Mouse (Mus musculus): ENCODE results near the gene Rai1. TPM values are rescaled to one million over a fixed set of nuclear protein-coding genes. Genes with fewer than 3 reads are reported as not detected.
A peak's percentile ranks its signal among the peaks of the same experiment; 100 is the strongest.

Rai1 gene
- total and polyA plus RNA-seq, 2 experiments from 2014 or later = 21.2 to 60.7 TPM

DNA sequence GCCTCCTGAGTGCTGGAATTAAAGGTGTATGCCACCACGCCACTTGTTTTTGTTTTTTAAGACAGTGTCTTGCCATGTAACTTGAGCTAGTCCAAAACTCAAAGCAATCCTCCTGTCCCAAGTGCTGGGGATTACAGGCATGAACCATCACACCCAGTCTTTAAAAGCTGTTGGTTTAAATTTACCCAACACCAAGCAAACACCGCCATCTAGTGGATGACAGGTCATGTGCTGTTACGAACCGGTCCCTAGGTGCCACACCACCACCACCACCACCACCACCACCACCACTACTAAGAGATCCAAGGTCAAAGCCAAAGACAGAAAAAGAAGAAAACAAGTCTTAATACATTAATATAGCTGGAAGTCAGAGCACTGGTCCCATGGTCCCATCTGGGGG, 28.0 kb upstream of the Rai1 start:
- Histone ChIP-seq H3K27ac (ENCODE audit: low read depth, low read length) (no peak overlapping the region), H3K36me3 (ENCODE audit: insufficient read depth) (no peaks in the 10 kb centered on the region), H3K4me3 (ENCODE audit: low read depth, low read length) (no peak overlapping the region), H3K4me2 (ENCODE audit: low read depth) (no peak overlapping the region), H3K27me3 (ENCODE audit: insufficient read depth, low read length) (no peaks in the 10 kb centered on the region), H3K9me3 (ENCODE audit: low read length) (no peaks in the 10 kb centered on the region), H3K4me1 (ENCODE audit: insufficient read depth) (no peaks in the 10 kb centered on the region), H3K9ac (no peak overlapping the region)
- ATAC-seq (no peak), DNase-seq (peak; percentile 80)
- 16% methylated on average over 4 of the region's 4 CpGs for WGBS
- TF ChIP-seq CTCF (IDR thresholded peaks at IDR 0.05; ENCODE audit: low read depth) = peak; percentile 81

DNA sequence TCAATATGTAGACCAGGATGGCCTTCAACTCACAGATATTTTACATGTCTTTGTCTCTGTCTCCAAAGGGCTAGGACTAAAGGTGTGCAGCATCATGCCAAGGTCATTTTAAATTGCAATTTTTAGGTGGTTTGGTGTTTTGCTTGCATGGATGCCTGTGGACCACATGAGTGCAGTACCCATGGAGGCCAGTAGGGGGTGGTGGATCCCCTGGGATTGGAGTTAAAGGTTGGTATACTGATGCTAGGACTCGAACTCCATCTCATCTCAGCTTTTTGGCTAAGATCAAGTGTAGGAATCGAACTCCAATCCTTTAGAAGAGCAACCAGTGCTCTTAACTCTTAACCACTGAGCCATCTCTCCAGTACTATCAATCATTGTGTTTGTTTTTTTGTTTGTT, 20.2 kb upstream of the Rai1 start:
- no peak overlapping the region for H3K9ac ChIP-seq
- ATAC-seq (no peak), DNase-seq (no peak)
- TF ChIP-seq CTCF (IDR thresholded peaks at IDR 0.05; ENCODE audit: low read depth) = peak; percentile 68
- H3K9me3 ChIP-seq (ENCODE audit: low read length) = no peaks in the 10 kb centered on the region
- no peak overlapping the region for H3K4me2 ChIP-seq (ENCODE audit: low read depth)
- 38% methylated on average over 2 of the region's 2 CpGs for WGBS
- H3K27me3 ChIP-seq (ENCODE audit: insufficient read depth, low read length) = no peaks in the 10 kb centered on the region
- H3K36me3 ChIP-seq (ENCODE audit: insufficient read depth) = no peaks in the 10 kb centered on the region
- no peak overlapping the region for H3K4me3 ChIP-seq (ENCODE audit: low read depth, low read length)
- 0 out of 2 replicates have a peak, but pooled peaks cover 4% of the 10 kb centered on the region for H3K4me1 ChIP-seq (ENCODE audit: insufficient read depth)
- no peak overlapping the region for H3K27ac ChIP-seq (ENCODE audit: low read depth, low read length)

DNA sequence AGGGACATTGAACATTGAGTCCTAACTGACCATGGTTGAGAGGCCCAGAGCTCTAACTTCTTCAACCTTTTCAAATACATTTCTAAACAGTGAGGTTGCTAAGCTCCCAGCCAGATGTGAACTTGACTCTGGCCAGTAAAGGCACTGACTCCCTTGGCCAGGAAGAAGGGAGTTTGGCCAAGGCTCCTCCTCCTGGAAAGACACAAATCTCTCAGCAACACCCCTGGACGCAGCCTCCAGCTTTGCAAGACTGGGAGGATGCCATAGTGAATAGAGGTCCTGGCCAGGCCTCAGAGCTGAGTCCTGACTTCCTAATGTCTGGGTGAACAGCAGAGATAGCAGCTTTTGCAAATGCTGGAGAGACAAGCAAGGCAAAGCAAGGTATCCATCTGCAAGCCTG, 18.1 kb upstream of the Rai1 start:
- no peaks in the 10 kb centered on the region for H3K36me3 ChIP-seq (ENCODE audit: insufficient read depth)
- H3K4me3 ChIP-seq (ENCODE audit: low read depth, low read length) = no peak overlapping the region
- no peak overlapping the region for H3K9ac ChIP-seq
- 83% methylated on average over 1 of the region's 1 CpGs for WGBS
- DNase-seq = no peak
- H3K4me1 ChIP-seq (ENCODE audit: insufficient read depth) = 0 out of 2 replicates have a peak, but pooled peaks cover 4% of the 10 kb centered on the region
- no peaks in the 10 kb centered on the region for H3K9me3 ChIP-seq (ENCODE audit: low read length)
- H3K27ac ChIP-seq (ENCODE audit: low read depth, low read length) = no peak overlapping the region
- no peak for ATAC-seq
- H3K27me3 ChIP-seq (ENCODE audit: insufficient read depth, low read length) = no peaks in the 10 kb centered on the region
- no peak for TF ChIP-seq CTCF (IDR thresholded peaks at IDR 0.05; ENCODE audit: low read depth)
- no peak overlapping the region for H3K4me2 ChIP-seq (ENCODE audit: low read depth)

DNA sequence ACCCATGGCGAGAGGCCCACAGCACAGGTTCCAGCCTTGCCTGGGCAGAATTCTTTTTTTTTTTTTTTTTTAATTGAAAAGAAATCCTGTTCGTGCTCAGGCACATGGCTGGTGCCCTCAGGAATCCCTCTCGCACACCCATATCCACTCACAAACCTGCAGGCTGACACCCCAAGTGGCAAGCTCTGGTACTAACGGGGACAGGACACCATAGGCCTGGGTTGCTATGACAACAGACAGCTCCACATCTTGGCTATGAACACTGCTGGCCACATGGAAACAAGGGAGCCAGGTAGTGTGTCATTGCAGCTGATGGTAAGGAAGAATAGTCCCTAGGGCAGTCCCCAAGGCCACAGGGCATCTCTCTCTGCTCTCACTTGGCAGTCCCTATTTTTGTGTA, 15.9 kb upstream of the Rai1 start:
- peak; percentile 71 for TF ChIP-seq CTCF (IDR thresholded peaks at IDR 0.05; ENCODE audit: low read depth)
- H3K27me3 ChIP-seq (ENCODE audit: insufficient read depth, low read length) = no peaks in the 10 kb centered on the region
- no peak overlapping the region for H3K27ac ChIP-seq (ENCODE audit: low read depth, low read length)
- H3K4me2 ChIP-seq (ENCODE audit: low read depth) = no peak overlapping the region
- no peaks in the 10 kb centered on the region for H3K9me3 ChIP-seq (ENCODE audit: low read length)
- H3K4me3 ChIP-seq (ENCODE audit: low read depth, low read length) = no peak overlapping the region
- H3K9ac ChIP-seq = no peak overlapping the region
- 0 out of 2 replicates have a peak, but pooled peaks cover 4% of the 10 kb centered on the region for H3K4me1 ChIP-seq (ENCODE audit: insufficient read depth)
- no peaks in the 10 kb centered on the region for H3K36me3 ChIP-seq (ENCODE audit: insufficient read depth)
- ATAC-seq (peak; percentile 95), DNase-seq (peak; percentile 78)
- 15% methylated on average over 4 of the region's 4 CpGs for WGBS

DNA sequence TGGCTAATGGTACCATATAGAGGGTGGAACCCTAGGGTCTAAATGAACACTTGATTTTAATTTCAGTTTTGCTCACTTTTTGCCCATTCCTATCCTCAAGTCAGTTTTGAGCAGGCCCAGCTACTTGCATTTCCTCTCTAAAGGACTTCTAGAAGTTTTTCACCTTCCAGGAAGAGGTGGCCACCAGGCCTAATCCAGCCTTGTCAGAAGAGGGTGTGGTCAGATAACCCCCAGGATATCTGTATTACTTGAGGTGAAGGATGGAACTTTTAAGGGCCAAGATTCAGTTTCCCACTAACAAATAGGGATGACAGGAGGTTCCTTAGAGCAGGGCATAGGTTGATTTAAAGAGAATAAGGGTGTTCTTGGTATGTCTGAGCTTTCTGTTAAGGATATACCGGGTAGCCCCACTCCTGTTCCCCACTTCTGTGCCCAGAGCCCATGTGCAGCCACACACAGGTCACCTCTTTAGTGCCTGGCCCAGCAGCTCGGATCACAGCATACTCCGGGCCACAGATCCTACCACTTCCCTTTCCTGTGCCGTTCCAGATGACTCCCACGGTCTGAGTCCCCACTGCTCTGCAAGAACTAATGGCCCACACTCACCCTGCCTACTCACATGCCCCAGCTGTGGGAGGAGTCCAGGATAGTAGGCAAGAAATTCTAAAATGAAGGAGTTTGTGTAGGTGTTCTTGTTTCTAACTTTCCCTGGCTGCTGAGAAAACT, 14.0 kb upstream of the Rai1 start:
- Histone ChIP-seq H3K9me3 (ENCODE audit: low read length) (no peaks in the 10 kb centered on the region), H3K4me3 (ENCODE audit: low read depth, low read length) (no peak overlapping the region), H3K27me3 (ENCODE audit: insufficient read depth, low read length) (no peaks in the 10 kb centered on the region), H3K27ac (ENCODE audit: low read depth, low read length) (no peak overlapping the region), H3K36me3 (ENCODE audit: insufficient read depth) (no peaks in the 10 kb centered on the region), H3K9ac (no peak overlapping the region), H3K4me2 (ENCODE audit: low read depth) (no peak overlapping the region), H3K4me1 (ENCODE audit: insufficient read depth) (0 out of 2 replicates have a peak, but pooled peaks cover 4% of the 10 kb centered on the region)
- WGBS = 76% methylated on average over 5 of the region's 5 CpGs
- TF ChIP-seq CTCF (IDR thresholded peaks at IDR 0.05; ENCODE audit: low read depth) = no peak
- DNase-seq = no peak
- no peak for ATAC-seq

DNA sequence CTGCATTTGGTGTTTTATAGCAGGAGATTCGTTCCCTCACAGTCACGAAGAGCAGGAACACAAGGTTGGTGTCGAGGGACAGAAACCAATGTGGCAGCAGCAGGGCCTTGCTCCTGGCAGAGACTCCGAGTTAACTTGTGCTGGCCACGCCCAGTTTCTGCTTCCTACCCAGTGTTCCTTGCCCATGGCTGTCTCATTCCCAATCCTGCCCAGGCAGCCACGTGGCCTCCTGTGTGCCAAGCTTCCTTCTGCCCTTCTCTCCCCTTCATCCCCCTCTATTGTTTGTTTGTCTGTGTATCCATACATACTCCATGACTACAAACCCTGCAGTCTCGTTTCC, 13.4 kb upstream of the Rai1 start:
- no peak overlapping the region for H3K4me2 ChIP-seq (ENCODE audit: low read depth)
- H3K9ac ChIP-seq = no peak overlapping the region
- DNase-seq (no peak), ATAC-seq (no peak)
- H3K27ac ChIP-seq (ENCODE audit: low read depth, low read length) = no peak overlapping the region
- no peaks in the 10 kb centered on the region for H3K27me3 ChIP-seq (ENCODE audit: insufficient read depth, low read length)
- 66% methylated on average over 7 of the region's 7 CpGs for WGBS
- 0 out of 2 replicates have a peak, but pooled peaks cover 4% of the 10 kb centered on the region for H3K4me1 ChIP-seq (ENCODE audit: insufficient read depth)
- H3K9me3 ChIP-seq (ENCODE audit: low read length) = no peaks in the 10 kb centered on the region
- no peak for TF ChIP-seq CTCF (IDR thresholded peaks at IDR 0.05; ENCODE audit: low read depth)
- H3K36me3 ChIP-seq (ENCODE audit: insufficient read depth) = no peaks in the 10 kb centered on the region
- H3K4me3 ChIP-seq (ENCODE audit: low read depth, low read length) = no peak overlapping the region

DNA sequence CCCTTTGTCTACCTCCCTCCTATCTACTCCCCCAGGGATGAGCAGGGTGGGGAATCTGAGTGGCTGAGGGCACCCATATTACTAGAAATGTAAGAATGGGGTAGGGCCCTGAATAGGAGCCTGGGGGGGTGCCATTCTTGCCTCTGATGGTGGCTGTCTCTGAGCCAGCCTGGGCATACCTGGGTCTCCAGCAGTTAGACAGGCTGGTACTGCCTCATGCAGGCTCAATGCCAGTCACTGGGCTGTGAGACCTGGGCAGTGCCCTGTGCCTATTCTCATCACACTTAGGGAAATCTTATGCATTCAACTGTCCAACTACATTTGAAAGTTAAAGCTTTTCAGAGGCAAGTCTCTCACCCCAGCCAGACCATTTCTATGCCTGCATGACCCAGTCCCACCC, 11.6 kb upstream of the Rai1 start:
- Histone ChIP-seq H3K4me1 (ENCODE audit: insufficient read depth) (0 out of 2 replicates have a peak, but pooled peaks cover 4% of the 10 kb centered on the region), H3K9ac (no peak overlapping the region), H3K27ac (ENCODE audit: low read depth, low read length) (no peak overlapping the region), H3K36me3 (ENCODE audit: insufficient read depth) (no peaks in the 10 kb centered on the region), H3K27me3 (ENCODE audit: insufficient read depth, low read length) (no peaks in the 10 kb centered on the region), H3K4me3 (ENCODE audit: low read depth, low read length) (no peak overlapping the region), H3K4me2 (ENCODE audit: low read depth) (no peak overlapping the region), H3K9me3 (ENCODE audit: low read length) (no peaks in the 10 kb centered on the region)
- no peak for DNase-seq
- no peak for TF ChIP-seq CTCF (IDR thresholded peaks at IDR 0.05; ENCODE audit: low read depth)
- ATAC-seq = no peak
